Mouse (Mus musculus) c-Kit-positive CD71-positive TER-119-negative erythroid progenitor cells, embryonic 14.5 days (primary cell): Measurements from ENCODE around the gene Kcna7.

Source experiments
- DNase-seq: peaks from one replicate; pipeline ENCODE4 v3.0.0-alpha.2; 2013; ENCODE audit warnings: low read depth

Kcna7 gene

DNA sequence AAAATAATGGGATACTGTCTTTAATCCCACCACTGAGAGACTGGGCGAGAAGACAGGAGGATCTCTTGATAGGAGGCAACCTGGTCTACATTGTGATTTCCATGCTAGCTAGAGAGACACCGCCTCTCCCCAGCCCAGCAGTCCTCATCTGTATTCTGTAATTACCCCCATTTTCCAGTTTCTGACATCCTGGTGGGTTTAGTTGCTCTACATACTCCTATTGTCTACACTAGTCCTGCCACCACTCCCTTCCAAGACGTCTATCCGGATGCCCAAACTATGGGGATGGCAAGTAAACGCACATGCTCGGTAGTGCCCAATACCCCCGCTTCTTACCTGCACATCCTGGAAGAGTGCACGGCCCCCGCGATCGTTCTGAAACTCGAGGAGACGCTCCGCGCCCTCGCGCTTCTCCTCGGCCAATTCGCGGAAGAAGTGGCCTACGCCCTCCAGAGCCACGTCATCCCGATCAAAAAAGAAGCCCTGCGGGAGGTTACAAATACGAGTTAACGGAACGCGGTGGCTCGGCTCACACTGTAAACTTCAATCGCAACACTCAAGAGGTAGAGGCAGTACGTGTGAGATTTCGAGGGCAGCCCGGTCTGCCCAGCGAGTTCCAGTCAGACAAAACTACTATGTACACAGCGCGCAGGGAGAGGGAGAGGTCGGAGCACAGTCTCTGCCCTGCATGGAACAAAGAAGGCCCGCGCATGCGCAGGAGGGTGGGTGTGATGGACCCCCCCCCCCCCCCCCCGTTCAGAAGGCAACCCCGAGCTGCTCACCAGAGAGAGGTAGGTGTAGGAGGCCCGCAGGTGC, 53.5 kb downstream of the Kcna7 start:
- no peak for DNase-seq
